Mouse (Mus musculus) erythroblast, embryonic 14.5 days (primary cell): Measurements from ENCODE around the gene Hydin.

ENCODE experiments used
- GATA1 ChIP-seq: IDR thresholded peaks from 2 replicates; pipeline ENCODE4 v1.6.1; 2012; ENCODE audit warnings: low read length, inconsistent platforms, mixed read lengths
- TAL1 ChIP-seq: IDR thresholded peaks from 3 replicates; pipeline ENCODE4 v1.6.1; 2012; ENCODE audit warnings: low read length, inconsistent platforms, mixed read lengths

DNA sequence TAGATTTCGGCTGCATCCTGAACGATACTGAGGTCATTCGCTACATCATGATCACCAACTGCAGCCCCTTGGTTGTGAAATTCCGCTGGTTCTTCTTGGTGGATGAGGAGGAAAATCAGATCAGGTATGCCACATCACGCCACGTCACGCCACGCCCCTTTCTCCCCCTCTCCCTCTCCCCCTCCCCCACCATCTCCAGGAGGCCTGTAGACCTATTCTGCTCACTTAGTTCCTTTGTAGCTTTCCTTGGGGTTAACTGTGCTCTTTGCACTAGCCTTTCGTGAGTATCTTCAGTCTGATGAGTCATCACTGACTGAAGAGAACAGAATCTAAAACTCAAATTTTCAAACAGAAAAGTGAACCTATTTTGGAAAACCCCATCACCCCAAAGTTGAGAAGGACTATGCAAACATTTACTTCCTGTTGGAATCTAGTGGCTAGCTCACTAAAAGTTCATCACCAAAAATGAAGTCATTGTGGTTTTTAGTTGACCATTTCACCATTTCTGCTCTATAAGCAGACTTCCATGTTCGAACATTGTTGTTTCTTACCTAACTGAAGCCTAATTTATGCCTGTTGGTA is 195.9 kb downstream of the Hydin start:
- TF ChIP-seq TAL1 (no peak), GATA1 (no peak)
